Mouse (Mus musculus): ENCODE measurements around the gene Nrarp. TPM values are rescaled to one million over a fixed set of nuclear protein-coding genes. Genes with fewer than 3 reads are reported as not detected.

Nrarp gene
- polyA plus RNA-seq, 1 experiment from 2014 or later = 1.3 TPM

DNA sequence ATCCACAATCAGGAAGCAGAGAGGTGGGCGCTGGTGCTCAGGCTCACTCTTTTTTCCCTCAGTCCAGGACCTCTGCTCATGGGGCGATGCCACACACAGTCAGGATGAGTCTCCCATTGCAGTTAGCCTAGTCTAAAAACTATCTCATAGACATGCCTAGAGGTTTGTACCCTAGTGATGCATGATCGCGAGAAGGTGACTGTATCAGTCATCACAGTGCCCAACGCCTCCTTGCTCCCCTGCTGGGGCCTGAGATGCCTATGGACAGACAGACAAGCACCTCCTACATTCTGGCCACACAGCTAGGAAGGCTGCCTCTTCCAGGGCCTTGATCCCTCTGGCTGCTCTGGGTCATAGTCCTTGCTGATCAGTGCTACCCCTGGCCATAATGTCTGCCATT, 33.2 kb upstream of the Nrarp start:
- no peak overlapping the region for H3K4me3 ChIP-seq (ENCODE audit: low read depth, low read length)
- no peaks in the 10 kb centered on the region for H3K27me3 ChIP-seq (ENCODE audit: insufficient read depth, low read length)
- ATAC-seq (no peak), DNase-seq (no peak)
- no peak overlapping the region for H3K27ac ChIP-seq (ENCODE audit: low read depth)
- TF ChIP-seq EP300 (IDR thresholded peaks at IDR 0.05; ENCODE audit: low read depth) (no peak), CTCF (IDR thresholded peaks at IDR 0.05; ENCODE audit: low read depth) (no peak)
- peaks cover 10% of the 10 kb centered on the region for H3K4me1 ChIP-seq (ENCODE audit: insufficient read depth)
- no peaks in the 10 kb centered on the region for H3K9me3 ChIP-seq (ENCODE audit: low read length)
- no peak overlapping the region for H3K9ac ChIP-seq (replicated peaks)
- 77% methylated on average over 5 of the region's 5 CpGs for WGBS (ENCODE audit: insufficient replicate concordance)
- H3K4me2 ChIP-seq (ENCODE audit: low read depth, low read length) = no peak overlapping the region
- H3K36me3 ChIP-seq (replicated peaks; ENCODE audit: insufficient read depth, low read length) = no peaks in the 10 kb centered on the region

DNA sequence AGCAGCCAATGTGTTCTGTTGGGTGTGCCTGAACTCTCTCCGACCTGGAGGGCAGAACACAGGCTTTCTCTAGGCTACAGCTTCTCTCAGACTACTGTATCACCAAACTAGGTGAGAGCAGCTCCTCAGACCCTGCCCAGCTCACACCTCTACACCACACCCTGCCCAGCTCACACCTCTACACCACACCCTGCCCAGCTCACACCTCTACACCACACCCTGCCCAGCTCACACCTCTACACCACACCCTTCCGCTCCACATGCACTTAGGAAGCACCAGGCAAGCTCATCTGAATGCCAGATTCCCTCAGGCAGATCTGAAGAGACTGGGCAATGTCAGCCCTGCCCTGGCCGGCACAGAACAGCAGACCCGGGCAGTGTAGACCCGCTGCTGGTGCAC, 32.7 kb upstream of the Nrarp start:
- no peak for TF ChIP-seq CTCF (IDR thresholded peaks at IDR 0.05; ENCODE audit: low read depth)
- TF ChIP-seq EP300 (IDR thresholded peaks at IDR 0.05; ENCODE audit: low read depth) = no peak
- Histone ChIP-seq H3K4me2 (ENCODE audit: low read depth, low read length) (no peak overlapping the region), H3K9ac (replicated peaks) (no peak overlapping the region), H3K4me1 (ENCODE audit: insufficient read depth) (peaks cover 10% of the 10 kb centered on the region), H3K36me3 (replicated peaks; ENCODE audit: insufficient read depth, low read length) (no peaks in the 10 kb centered on the region), H3K27ac (ENCODE audit: low read depth) (no peak overlapping the region), H3K9me3 (ENCODE audit: low read length) (no peaks in the 10 kb centered on the region), H3K4me3 (ENCODE audit: low read depth, low read length) (no peak overlapping the region), H3K27me3 (ENCODE audit: insufficient read depth, low read length) (no peaks in the 10 kb centered on the region)
- no peak for DNase-seq
- 79% methylated on average over 5 of the region's 5 CpGs for WGBS (ENCODE audit: insufficient replicate concordance)
- ATAC-seq = no peak

DNA sequence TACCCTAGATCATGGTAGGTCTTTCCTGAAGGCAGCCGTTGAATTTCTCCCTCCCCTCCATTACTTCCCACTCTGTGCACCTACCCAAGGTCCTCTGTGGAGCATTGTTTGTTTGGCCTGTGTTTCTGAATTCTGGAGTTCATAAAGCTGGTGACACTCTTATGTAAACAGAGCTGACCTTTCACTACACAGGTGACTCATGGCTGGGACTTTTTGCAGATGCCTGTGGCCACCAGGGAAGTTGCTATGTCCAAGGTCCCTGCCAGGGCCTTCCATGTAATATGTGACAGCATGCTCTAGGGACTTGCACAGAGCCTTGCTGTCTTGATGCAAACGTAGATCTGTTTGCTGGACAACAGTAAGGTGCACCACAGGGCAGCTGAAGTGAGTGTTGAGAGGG, 30.9 kb upstream of the Nrarp start:
- H3K9ac ChIP-seq (replicated peaks) = no peak overlapping the region; the same call in 1 of the 2 replicates
- H3K4me3 ChIP-seq (ENCODE audit: low read depth, low read length) = no peak overlapping the region
- no peak for DNase-seq
- 54% methylated on average over 2 of the region's 2 CpGs for WGBS (ENCODE audit: insufficient replicate concordance)
- peaks cover 10% of the 10 kb centered on the region for H3K4me1 ChIP-seq (ENCODE audit: insufficient read depth)
- H3K36me3 ChIP-seq (replicated peaks; ENCODE audit: insufficient read depth, low read length) = no peaks in the 10 kb centered on the region
- no peak overlapping the region for H3K4me2 ChIP-seq (ENCODE audit: low read depth, low read length)
- ATAC-seq = peak; percentile 89
- peak overlapping the region; percentile 66 for H3K27ac ChIP-seq (ENCODE audit: low read depth)
- H3K27me3 ChIP-seq (ENCODE audit: insufficient read depth, low read length) = no peaks in the 10 kb centered on the region
- no peak for TF ChIP-seq EP300 (IDR thresholded peaks at IDR 0.05; ENCODE audit: low read depth)
- H3K9me3 ChIP-seq (ENCODE audit: low read length) = no peaks in the 10 kb centered on the region

DNA sequence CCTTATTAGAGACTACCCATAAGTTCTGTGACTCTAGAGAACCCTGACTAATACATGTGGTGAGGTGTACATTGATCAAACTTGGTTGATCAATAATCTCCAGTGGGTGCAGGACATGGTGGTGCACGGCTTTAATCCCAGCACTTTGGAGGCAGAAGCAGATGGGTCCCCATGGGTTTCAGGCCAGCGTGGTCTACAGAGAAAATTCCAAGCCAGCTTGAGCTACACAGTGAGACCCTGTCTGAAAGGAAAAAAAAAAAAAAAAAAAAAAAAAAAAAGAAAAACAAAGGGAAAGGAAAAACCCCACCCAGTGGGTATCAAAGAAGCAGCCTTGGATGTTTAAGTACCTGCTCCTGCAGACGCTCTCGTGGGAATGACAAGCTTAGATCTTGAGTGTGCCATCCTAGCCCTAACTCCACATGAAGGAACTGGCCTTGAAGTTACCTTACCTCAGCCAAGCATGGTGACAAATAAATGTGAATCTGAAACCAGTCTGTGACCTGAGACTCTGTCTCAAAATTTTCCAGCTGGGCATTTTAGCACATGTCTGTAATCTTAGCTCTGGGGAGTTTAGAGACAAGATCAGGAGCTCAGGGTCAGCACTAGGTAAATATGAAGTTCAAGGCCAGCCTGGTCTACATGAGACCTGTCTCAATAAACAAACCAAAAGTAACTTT, 29.1 kb upstream of the Nrarp start:
- no peak overlapping the region for H3K27ac ChIP-seq (ENCODE audit: low read depth)
- no peak for TF ChIP-seq CTCF (IDR thresholded peaks at IDR 0.05; ENCODE audit: low read depth)
- peaks cover 10% of the 10 kb centered on the region for H3K4me1 ChIP-seq (ENCODE audit: insufficient read depth)
- DNase-seq (no peak), ATAC-seq (no peak)
- no peaks in the 10 kb centered on the region for H3K9me3 ChIP-seq (ENCODE audit: low read length)
- no peaks in the 10 kb centered on the region for H3K36me3 ChIP-seq (replicated peaks; ENCODE audit: insufficient read depth, low read length)
- no peak overlapping the region for H3K4me3 ChIP-seq (ENCODE audit: low read depth, low read length)
- 66% methylated on average over 4 of the region's 4 CpGs for whole genome bisulfite sequencing (ENCODE audit: insufficient replicate concordance)
- no peak overlapping the region for H3K4me2 ChIP-seq (ENCODE audit: low read depth, low read length)
- no peak overlapping the region for H3K9ac ChIP-seq (replicated peaks)
- H3K27me3 ChIP-seq (ENCODE audit: insufficient read depth, low read length) = no peaks in the 10 kb centered on the region

DNA sequence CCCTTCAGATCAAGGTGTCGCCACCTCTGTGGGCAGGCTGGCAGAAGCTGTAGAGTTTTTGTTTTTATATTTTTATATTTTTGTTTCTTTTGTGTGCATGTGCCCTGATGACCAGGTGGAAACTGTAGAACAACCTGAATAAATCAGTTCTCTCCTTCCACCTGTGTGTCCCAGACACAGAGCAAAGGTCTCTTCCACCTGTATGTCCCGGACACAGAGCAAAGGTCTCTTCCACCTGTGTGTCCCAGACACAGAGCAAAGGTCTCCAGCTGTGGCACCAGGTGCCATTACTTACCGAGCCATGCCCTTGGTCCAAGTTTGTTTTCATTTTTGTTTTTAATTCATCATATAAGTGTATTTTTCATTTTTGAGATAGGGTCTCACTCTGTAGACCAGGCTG, 24.4 kb upstream of the Nrarp start:
- TF ChIP-seq CTCF (IDR thresholded peaks at IDR 0.05; ENCODE audit: low read depth) = no peak
- TF ChIP-seq EP300 (IDR thresholded peaks at IDR 0.05; ENCODE audit: low read depth) = peak; percentile 80
- DNase-seq (no peak), ATAC-seq (peak; percentile 95)
- H3K27ac ChIP-seq (ENCODE audit: low read depth) = peak overlapping the region; percentile 90
- H3K36me3 ChIP-seq (replicated peaks; ENCODE audit: insufficient read depth, low read length) = no peaks in the 10 kb centered on the region
- H3K4me2 ChIP-seq (ENCODE audit: low read depth, low read length) = no peak overlapping the region
- no peaks in the 10 kb centered on the region for H3K27me3 ChIP-seq (ENCODE audit: insufficient read depth, low read length)
- no peak overlapping the region for H3K9ac ChIP-seq (replicated peaks)
- H3K9me3 ChIP-seq (ENCODE audit: low read length) = no peaks in the 10 kb centered on the region
- no peak overlapping the region for H3K4me3 ChIP-seq (ENCODE audit: low read depth, low read length)
- H3K4me1 ChIP-seq (ENCODE audit: insufficient read depth) = no peaks in the 10 kb centered on the region
- 60% methylated on average over 3 of the region's 3 CpGs for WGBS (ENCODE audit: insufficient replicate concordance)

DNA sequence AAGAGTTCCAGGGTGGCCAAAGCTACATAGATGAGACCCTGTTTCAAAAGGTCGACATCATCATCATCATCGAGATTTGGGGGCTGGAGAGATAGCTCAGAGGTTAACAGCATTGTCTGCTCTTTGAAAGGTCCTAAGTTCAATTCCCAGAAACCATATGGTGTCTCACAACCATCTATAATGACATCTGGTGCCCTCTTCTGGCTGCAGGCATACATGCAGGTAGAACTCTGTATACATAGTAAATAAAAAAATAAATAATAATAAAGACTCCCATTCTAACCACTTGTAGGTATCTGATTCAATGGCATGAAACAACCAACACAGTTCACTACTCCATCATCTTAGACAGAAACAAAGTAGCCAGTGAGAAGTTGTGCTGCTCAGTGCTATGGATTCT, 23.6 kb upstream of the Nrarp start:
- TF ChIP-seq EP300 (IDR thresholded peaks at IDR 0.05; ENCODE audit: low read depth) = no peak
- peak; percentile 61 for TF ChIP-seq CTCF (IDR thresholded peaks at IDR 0.05; ENCODE audit: low read depth)
- DNase-seq = no peak

More for the DNA sequence above, 23.6 kb upstream of the Nrarp start:
- 28% methylated on average over 2 of the region's 2 CpGs for WGBS (ENCODE audit: insufficient replicate concordance)
- ATAC-seq = no peak
- peak overlapping the region; percentile 90 for H3K27ac ChIP-seq (ENCODE audit: low read depth)
- no peaks in the 10 kb centered on the region for H3K9me3 ChIP-seq (ENCODE audit: low read length)
- no peak overlapping the region for H3K4me2 ChIP-seq (ENCODE audit: low read depth, low read length)
- no peaks in the 10 kb centered on the region for H3K27me3 ChIP-seq (ENCODE audit: insufficient read depth, low read length)
- no peaks in the 10 kb centered on the region for H3K36me3 ChIP-seq (replicated peaks; ENCODE audit: insufficient read depth, low read length)
- no peak overlapping the region for H3K4me3 ChIP-seq (ENCODE audit: low read depth, low read length)
- no peak overlapping the region for H3K9ac ChIP-seq (replicated peaks)
- no peaks in the 10 kb centered on the region for H3K4me1 ChIP-seq (ENCODE audit: insufficient read depth)
